Mouse (Mus musculus): ENCODE measurements around the gene Cbl. TPM values are rescaled to one million over a fixed set of nuclear protein-coding genes. Genes with fewer than 3 reads are reported as not detected.
A peak's percentile ranks its signal among the peaks of the same experiment; 100 is the strongest.

Cbl gene
- polyA plus RNA-seq, 3 experiments from 2014 or later, result 17.9 to 31.2 (median 19.8) TPM

- peak; percentile 30 for ATAC-seq
Measured at GRCm38 (mm10) chr9:44239447-44239846, 5.6 kb upstream of the Cbl start.

- ATAC-seq, result peak; percentile 57
Measured at GRCm38 (mm10) chr9:44238501-44239190, 4.8 kb upstream of the Cbl start.

- no peak for ATAC-seq
Measured at GRCm38 (mm10) chr9:44237128-44237527, 3.3 kb upstream of the Cbl start.

GRCm38 (mm10) chr9:44236601-44237000, 2.8 kb upstream of the Cbl start:
- ATAC-seq, result no peak

- ATAC-seq, result no peak
Measured at GRCm38 (mm10) chr9:44234479-44235427, 904 bp upstream of the Cbl start.

GRCm38 (mm10) chr9:44233021-44233801, 638 bp downstream of the Cbl start:
- ATAC-seq, result peak; percentile 23

- ATAC-seq, result no peak
Measured at GRCm38 (mm10) chr9:44231609-44232008, 2.2 kb downstream of the Cbl start.

- no peak for ATAC-seq
Measured at GRCm38 (mm10) chr9:44225993-44226392, 7.9 kb downstream of the Cbl start.

- ATAC-seq, result no peak
Measured at GRCm38 (mm10) chr9:44213538-44213937, 20.3 kb downstream of the Cbl start.

GRCm38 (mm10) chr9:44212406-44212805, 21.4 kb downstream of the Cbl start:
- ATAC-seq, result no peak

GRCm38 (mm10) chr9:44209416-44209815, 24.4 kb downstream of the Cbl start:
- ATAC-seq, result no peak

- no peak for ATAC-seq
Measured at GRCm38 (mm10) chr9:44207840-44208239, 26.0 kb downstream of the Cbl start.

GRCm38 (mm10) chr9:44200458-44200857, 33.4 kb downstream of the Cbl start:
- no peak for ATAC-seq

- ATAC-seq, result no peak
Measured at GRCm38 (mm10) chr9:44199580-44199979, 34.3 kb downstream of the Cbl start.

- no peak for ATAC-seq
Measured at GRCm38 (mm10) chr9:44199166-44199565, 34.7 kb downstream of the Cbl start.

- ATAC-seq, result peak; percentile 24
Measured at GRCm38 (mm10) chr9:44196354-44196753, 37.5 kb downstream of the Cbl start.

GRCm38 (mm10) chr9:44194000-44194399, 39.8 kb downstream of the Cbl start:
- no peak for ATAC-seq

- ATAC-seq, result peak; percentile 78
Measured at GRCm38 (mm10) chr9:44192794-44193193, 41.1 kb downstream of the Cbl start.

- ATAC-seq, result no peak
Measured at GRCm38 (mm10) chr9:44192312-44192711, 41.5 kb downstream of the Cbl start.

- no peak for ATAC-seq
Measured at GRCm38 (mm10) chr9:44191166-44191565, 42.7 kb downstream of the Cbl start.

GRCm38 (mm10) chr9:44188223-44188622, 45.6 kb downstream of the Cbl start:
- ATAC-seq, result no peak

GRCm38 (mm10) chr9:44182260-44182659, 51.6 kb downstream of the Cbl start:
- ATAC-seq, result no peak

- ATAC-seq, result peak; percentile 60
Measured at GRCm38 (mm10) chr9:44181537-44181936, 52.3 kb downstream of the Cbl start.

Measured in inflammation-experienced regulatory T-cells, adult 6 months (primary cell).